Mouse (Mus musculus): ENCODE data around the gene Scn11a.

Scn11a gene

DNA sequence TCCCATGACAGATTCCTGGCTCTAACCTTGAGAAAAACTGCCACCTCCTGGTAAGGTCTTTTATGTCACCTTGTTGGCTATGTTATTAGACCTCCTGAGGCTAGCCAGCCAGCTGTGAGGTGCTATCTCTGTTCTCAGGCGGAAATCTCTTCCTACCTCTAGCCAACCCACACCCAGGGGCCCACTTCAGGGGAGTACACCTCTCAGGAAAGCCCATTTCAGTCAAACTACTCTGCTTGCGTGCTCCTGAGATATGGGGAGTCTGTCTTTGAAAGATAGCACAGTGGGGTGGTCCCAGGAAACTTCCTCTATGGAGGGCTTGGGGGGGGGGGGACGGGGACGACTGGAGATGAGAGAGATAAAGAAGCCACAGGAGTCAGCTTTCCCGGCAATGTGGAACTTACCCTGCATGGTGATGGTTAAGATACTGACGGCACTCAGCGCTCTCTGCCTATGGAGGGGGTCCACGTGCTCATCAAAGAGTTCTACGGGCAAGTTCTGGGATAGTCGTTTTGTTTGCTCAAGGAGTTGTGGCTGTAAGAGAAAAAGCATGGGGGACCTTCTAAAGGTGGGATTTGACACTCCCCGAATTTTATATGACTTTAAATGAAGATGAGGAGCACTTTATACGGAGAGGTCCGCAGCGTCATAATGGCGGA, 29.9 kb downstream of the Scn11a start:
- no peak for DNase-seq

DNA sequence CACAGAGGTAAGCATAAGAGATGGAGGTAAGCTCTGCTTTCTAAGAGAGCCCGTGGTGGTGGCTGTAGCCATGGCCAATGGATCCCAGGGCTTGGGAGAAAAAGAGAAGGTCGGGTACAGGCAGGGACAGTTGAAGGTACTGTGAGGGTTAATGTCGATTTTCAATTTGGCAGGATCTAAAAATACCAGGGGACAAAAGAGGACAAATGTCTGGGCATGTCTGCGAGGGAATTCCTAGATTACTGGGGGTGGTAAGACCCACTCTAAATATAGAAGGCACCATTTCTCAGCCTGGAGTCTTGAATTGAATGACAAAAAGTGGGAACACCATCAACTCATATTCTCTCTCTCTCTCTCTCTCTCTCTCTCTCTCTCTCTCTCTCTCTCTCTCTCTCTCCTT, 30.8 kb downstream of the Scn11a start:
- DNase-seq = no peak

DNA sequence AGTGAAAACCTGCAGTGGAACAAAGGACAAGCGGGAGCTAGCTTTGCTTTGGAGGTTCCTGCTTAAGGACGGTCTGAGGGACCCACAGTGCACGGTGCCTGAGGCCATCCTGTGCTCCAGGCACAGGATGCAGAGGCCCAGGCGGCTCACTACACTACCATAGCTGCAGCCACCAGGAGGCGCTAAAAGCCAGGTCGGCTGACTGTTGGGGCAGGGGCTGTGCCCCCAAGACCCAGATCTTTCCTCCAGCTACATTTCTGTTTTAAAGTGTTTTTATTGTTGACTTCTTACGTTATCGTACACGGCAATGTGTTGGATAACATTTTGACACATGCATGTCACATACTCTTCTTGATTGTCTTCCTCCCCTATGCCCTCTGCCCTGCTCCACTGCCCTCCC, 32.8 kb downstream of the Scn11a start:
- peak in 1 of 2 experiments; percentile 6 for DNase-seq

DNA sequence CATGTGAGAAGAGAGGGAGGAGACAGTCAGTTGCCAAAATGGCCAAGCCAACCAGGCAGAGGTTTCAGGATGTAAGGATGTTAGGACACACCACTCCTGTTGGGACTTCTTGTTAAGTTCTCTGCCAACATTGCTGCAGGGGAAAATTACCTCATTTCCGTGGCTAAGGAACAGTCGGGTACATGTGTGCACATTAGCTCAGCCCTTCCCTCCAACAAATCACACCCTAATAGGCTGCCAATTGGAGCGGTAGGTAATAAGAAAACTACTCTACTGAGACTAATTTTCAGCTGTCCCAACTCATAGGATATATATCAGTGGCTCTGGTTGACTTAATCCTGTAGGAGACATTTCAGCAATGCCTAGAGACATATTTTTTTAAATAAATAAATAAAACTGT, 44.4 kb downstream of the Scn11a start:
- DNase-seq = no peak

DNA sequence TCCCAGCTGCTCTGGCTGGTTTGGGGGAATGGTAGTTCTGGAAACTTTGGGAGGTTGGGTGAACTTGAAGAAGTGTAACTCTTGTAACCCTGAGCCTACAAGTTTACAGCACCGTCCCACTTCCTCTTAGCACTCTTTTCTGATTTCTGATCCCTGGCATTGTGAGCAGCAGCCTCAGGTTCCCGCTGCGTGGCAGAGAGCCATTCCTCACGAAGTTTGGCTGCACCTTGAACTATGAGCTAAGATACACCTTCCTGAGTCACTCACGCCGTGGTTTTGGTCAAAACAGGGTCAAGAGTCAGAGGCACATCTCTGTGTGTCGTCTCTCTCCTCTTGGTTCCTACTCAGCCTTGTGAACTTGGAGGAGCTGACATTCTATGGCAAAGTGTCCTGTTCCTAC, 48.6 kb downstream of the Scn11a start:
- DNase-seq = no peak

DNA sequence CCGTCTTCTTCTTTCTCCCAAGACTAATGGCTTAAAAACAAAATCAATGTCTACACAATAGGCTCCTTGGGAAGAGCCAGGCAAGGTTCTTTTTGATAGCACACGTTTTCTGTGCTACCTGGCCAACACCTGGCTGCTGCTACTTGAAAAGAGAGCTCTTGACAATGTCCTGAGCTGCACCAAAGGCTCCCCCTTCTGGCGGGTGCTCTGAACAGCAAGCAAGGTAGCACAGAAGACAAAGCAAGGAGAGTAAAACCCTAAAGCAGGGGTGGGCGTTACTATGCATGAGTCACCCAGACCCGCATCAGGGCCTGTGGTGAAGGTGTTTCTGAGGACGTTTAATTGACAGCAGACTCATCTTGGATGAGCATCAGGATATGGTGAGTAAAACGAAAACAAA, 56.7 kb downstream of the Scn11a start:
- no peak for DNase-seq

DNA sequence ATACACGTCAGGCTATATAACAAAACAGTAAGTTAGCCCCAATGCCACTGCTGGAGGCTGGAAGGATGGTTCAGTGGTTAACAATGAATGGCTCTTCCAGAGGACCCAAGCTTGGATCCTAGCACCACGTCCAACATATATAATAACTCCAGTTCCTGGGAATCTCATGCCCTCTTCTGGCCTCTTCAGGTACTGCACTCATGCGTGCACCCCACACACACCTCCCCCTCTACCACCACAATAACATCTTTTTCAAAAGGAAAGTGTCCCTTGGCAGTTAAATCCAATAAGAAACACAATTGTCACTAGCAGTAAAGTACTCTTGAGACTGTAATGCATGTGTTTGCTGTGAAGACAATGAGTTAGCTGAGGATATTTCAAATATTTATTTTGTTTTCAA, 65.0 kb downstream of the Scn11a start:
- no peak for DNase-seq

DNA sequence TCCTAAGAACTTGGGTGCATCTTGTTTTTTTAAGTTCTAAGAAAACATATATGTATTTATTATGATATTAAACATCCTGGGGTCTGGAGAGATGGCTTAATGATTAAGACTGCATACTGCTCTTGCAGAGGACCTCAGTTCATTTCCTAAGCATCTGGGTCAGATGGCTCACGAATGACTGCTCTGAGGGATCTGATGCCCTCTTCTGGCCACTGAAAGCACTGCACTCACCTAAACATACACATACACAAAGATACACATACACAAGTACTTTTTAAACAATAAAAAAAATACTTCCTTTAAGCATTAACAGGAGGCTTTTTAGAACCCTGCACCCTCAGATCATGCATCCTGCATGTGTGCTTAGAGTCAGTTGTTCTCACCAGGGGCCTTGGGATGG, 65.8 kb downstream of the Scn11a start:
- no peak for DNase-seq

DNA sequence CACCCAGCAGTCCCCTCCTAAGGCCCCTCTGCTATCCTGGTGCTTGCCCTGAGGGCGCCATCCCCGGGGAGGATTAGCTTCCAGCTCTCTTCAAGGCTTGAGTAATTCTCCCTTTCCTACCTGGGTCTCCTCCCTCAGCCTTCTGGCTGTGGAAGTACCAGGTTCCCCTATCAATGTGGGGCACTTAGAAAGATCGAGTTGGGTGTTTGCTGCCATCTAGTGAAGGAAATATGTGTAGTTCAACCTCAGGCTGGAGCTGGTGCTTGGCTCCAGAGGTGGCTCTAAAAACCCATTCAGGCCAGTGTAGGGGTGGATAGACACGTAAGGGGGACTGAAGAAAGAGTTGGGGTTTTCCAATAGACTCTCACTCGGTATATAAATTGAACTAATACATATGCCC, 73.7 kb downstream of the Scn11a start:
- DNase-seq = no peak

DNA sequence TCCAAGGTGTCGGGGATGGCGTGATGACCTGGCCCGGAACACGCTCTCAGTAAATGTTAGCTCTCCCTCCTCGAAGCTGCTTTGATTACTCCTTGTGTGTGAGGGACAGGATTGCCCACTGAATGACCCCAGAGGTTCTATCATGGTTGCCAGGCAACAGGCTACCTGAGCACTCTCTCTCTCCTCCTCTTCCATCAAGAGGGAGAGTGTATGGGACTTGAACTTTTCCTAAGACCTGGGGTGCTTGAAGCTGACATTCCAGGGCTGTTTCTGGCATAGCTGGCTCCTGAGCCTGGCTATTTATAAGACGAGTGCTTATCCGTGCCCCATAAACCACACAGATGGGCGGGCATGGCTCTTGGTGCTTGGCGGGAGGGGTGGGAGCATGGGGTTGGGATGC, 76.1 kb downstream of the Scn11a start:
- DNase-seq = no peak

DNA sequence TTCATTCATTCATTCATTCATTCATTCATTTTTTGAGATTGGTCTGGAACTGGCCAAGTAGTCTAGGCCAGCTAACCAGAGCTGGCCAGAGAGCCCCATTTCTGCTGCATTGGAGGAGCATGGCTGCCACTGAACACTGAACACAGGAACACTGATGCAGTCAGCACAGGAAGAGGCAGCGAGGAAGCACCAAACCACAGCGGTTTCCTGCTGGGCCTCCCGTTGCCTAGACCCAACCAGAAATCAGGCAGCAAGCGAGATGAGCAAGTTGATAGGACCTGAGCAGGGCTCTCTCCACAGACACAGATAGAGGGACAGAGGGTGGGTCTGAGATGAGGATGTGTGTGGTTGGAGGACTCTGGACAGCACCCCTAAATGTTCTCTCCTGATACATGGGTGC, 81.4 kb downstream of the Scn11a start:
- no peak for DNase-seq

DNA sequence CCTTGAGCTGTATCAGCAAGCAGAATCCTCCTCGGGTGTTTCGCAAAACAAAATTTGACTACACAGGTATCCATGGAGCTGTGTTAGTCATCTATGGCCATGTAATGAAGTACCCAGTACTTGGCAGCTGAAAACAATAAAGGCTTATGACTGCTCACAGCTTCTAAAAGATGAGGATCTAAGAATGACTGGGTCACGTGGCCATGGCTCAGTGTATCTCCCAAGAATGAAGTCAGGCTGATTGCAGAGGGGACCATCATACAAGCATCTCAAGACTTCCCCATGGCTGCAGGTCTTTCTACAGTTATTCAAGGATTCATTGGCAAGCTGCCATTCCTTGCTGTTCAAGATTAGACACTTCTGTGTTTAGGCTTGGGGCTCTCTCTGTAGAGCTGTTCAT, 81.9 kb downstream of the Scn11a start:
- DNase-seq = no peak

DNA sequence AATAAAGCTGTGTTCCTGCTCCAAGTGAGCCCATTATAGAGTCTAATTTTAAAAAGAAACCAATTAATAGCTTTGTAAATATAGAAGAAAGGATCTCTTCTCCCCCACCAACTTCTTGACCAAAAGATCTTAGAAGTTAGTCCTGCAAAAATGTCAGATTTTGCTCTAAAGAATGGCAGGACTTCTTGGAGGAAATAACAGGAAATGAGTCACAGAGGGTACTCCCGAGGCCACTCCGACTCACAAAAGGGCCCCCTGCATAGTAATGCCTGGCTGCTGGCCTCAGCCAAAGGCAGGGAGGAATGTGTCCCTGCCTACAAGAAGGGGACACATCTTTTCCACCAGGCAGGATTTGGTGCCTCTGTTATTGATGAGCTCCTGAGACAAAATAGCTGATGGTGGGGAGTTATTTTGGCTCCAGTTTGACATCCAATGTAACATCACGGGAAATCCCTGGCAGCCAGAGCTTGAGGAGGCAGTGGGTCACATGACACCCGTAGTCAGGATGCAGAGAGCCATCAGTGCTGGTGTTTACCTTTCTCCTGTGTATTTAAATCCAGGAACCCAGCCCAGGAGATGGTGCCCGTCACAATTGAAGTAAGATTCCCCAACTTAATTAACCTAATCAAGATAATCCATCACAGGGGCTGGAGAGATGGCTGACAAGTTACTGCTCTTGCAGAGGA, 84.0 kb downstream of the Scn11a start:
- no peak for DNase-seq

DNA sequence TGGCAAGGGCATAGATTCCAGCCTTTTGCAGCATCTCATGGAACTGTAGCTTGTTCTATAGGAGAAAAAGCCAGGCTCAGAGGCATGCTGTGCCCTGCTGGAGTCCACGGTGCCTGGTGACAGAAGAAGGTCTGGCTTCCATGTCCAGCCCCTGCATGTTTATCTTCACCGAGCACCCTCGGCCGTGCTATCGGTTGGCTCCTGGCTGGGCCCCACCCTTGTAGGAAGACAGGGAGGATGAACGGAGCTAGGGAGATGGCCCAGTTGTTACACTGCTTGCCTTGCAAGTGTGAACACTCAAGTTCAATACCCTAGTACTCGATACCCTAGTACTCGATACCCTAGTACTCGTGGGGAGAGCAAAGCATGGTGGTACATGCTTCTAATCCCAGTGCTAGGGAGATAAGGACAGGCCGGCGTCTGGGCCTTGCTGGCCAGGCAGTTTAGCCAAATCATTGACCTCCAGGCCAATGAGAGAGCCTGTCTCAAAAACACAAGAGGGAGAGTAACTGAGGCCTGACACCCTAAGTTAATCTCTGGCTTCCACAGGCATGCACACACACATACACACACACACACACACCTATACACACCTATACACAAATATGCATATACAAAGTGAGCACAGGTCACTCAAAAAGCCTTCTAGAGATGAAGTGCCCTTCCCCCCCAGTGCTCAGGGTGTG, 96.7 kb downstream of the Scn11a start:
- no peak for DNase-seq

DNA sequence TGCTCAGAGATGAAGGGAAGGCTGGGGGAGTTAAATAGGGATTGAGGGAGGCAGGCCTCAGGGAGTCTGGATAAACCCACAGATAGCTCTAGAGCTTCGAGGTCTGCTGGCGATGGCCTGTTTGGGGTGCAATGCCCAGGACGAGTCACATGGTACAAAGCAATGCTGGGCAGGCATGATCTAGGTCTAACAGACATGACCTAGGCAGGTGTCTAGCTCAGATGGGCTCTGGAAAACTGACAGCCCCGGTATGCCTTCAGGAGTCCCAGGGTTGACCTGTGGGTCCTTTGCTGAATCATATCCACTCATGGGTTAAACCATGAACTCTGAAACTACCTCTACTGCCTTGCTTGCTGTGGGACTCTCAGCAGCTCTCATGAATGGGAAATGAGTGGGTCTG, 98.3 kb downstream of the Scn11a start:
- no peak for DNase-seq

DNA sequence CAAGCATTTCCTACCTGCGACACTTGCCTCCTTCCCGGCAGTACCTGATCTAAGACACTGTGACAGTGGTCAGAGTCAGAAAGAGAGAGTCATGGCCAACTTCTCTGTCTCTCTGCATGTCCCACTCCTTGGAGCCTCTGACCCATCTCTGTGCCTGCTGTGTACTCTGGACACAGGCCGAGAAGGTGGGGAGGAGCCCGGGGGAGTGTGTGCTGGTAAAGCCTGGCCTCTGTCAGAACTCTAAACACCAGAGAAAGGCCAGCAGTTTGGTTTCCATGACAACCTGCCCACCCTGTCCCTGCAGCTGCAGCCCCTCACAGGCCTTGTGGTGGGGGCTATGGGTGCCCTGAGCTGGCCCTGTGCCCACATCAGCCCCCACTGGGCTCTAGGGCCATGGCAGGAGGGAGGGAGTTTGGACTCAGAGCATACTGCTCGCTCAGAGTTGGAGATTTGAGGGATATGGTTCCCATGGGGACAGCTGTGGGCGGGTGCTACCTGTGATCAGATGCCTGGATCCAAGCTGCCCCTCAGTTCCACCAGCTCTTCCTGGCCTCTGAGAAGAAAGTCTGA, 99.9 kb downstream of the Scn11a start:
- no peak for DNase-seq

DNA sequence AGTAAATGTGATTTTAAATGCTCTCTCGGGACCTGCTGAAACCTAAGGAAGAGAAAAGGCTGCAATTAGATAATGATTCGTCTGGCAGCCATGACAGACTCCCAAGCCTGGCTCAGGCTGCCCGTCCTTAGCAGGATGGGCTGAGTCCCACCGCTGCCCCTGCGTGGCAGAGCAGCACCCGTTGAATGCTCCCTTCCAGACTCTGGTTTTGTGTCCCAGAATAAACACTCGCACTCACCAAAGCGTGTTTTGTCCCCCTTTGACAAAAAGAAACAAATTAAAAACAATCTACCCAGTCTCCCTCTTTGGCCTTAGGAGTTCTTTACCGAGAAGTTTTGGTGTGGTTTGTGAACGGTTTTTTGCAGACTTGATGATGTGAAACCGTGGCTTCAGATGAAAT, 106.0 kb downstream of the Scn11a start, which contains the start of gene Scn10a:
Gene Scn10a, minus strand, starts transcription at position 101 of the 400 bp plus-strand sequence.
- DNase-seq = no peak

DNA sequence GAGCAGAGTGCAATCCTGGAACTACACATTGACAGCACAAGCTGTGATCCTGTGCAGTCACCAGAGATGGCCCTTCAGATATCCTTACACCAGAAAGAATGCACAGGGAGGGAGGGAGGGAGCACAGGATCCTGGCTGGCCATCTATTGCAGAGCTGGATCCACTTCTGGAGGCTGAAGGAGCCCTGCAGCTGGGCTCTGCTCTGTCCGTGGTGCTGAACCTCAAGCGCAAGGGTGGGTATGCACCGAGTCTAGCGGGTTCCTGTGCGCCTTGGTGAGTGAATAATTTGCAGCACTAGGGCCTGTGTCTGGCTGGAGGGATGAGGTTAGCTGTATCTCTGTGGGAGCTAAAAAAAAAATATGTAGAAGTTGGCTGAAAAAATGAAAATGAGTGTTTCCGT, 118.6 kb downstream of the Scn11a start:
- DNase-seq = no peak
